Mouse (Mus musculus) bone marrow macrophage, adult 2 months (primary cell): ENCODE results near the gene Ncapd2. TPM values are rescaled to one million over a fixed set of nuclear protein-coding genes. Genes with fewer than 3 reads are reported as not detected.
A peak's percentile ranks its signal among the peaks of the same experiment; 100 is the strongest.

Experiments
- H3K27ac ChIP-seq: 2 replicates; pipeline ENCODE4 v1.5.1; 2012; ENCODE audit warnings: low read depth, low read length; ENCODE audit not compliant: insufficient read depth
- H3K4me1 ChIP-seq: 2 replicates; pipeline ENCODE4 v1.6.1; 2012; ENCODE audit warnings: low read length; ENCODE audit not compliant: control insufficient read depth, insufficient read depth
- H3K4me3 ChIP-seq: 2 replicates; pipeline ENCODE4 v1.5.1; 2012; ENCODE audit warnings: mild to moderate bottlenecking, low read length, moderate library complexity; ENCODE audit not compliant: insufficient read depth
- CTCF ChIP-seq: IDR thresholded peaks from 2 replicates; pipeline ENCODE4 v1.5.1; 2012; ENCODE audit warnings: low read depth, mild to moderate bottlenecking, low read length, moderate library complexity
- POLR2A ChIP-seq: IDR thresholded peaks from 2 replicates; pipeline ENCODE4 v1.6.1; 2012; ENCODE audit warnings: mild to moderate bottlenecking, low read depth, low read length, borderline replicate concordance
- polyA plus RNA-seq: library from polyadenylated mRNA; stranded (reverse); fragments of >200 nt; gene quantifications from 2 replicates; pipeline ENCODE4 v1.2.4, GENCODE M21; 2012; ENCODE audit not compliant: missing spikeins, insufficient read depth, insufficient read length

The Ncapd2 gene
- 83.1 and 85.5 TPM in 2 replicates for polyA plus RNA-seq

- TF ChIP-seq CTCF: no peak
- 0 out of 2 replicates have a peak, but pooled peaks have one; percentile 50 for TF ChIP-seq POLR2A
- H3K4me3 ChIP-seq: peak within 1 kb of the TSS; percentile 94
- peaks cover 5% of the 10 kb centered on the region for H3K4me1 ChIP-seq
- H3K27ac ChIP-seq: peak within 1 kb of the TSS; percentile 96
Measured at GRCm38 (mm10) chr6:125191332-125192015, at the start of gene Ncapd2, which contains the start of gene Mrpl51. Gene Ncapd2 (minus strand): TSS chr6:125191701. Gene Mrpl51 (plus strand): TSS chr6:125191801.

- TF ChIP-seq CTCF (no peak), POLR2A (no peak)
- H3K4me1 ChIP-seq: peaks cover 32% of the 10 kb centered on the region
- H3K27ac ChIP-seq: no peak overlapping the region
- no peak overlapping the region for H3K4me3 ChIP-seq
Measured at GRCm38 (mm10) chr6:125240617-125241016, 49.1 kb upstream of the Ncapd2 start.

- no peak for TF ChIP-seq CTCF
- no peak for TF ChIP-seq POLR2A
- Histone ChIP-seq H3K27ac (no peak overlapping the region), H3K4me1 (peaks cover 28% of the 10 kb centered on the region), H3K4me3 (no peak overlapping the region)
Measured at GRCm38 (mm10) chr6:125239547-125239946, 48.0 kb upstream of the Ncapd2 start.

- peaks cover 21% of the 10 kb centered on the region for H3K4me1 ChIP-seq
- no peak for TF ChIP-seq POLR2A
- TF ChIP-seq CTCF: no peak
- no peak overlapping the region for H3K27ac ChIP-seq
- no peak overlapping the region for H3K4me3 ChIP-seq
Measured at GRCm38 (mm10) chr6:125238396-125238795, 46.9 kb upstream of the Ncapd2 start.

GRCm38 (mm10) chr6:125237421-125237820, 45.9 kb upstream of the Ncapd2 start:
- peaks cover 20% of the 10 kb centered on the region for H3K4me1 ChIP-seq
- no peak overlapping the region for H3K4me3 ChIP-seq
- H3K27ac ChIP-seq: no peak overlapping the region
- TF ChIP-seq POLR2A (no peak), CTCF (no peak)

GRCm38 (mm10) chr6:125236782-125237181, 45.3 kb upstream of the Ncapd2 start, which contains the start of gene Cd27:
Gene Cd27 (minus strand): TSS chr6:125237010.
- H3K4me1 ChIP-seq: peaks cover 23% of the 10 kb centered on the region
- H3K4me3 ChIP-seq: no peak within 1 kb of the TSS
- H3K27ac ChIP-seq: no peak within 1 kb of the TSS
- TF ChIP-seq CTCF (no peak), POLR2A (no peak)

GRCm38 (mm10) chr6:125236341-125236740, 44.8 kb upstream of the Ncapd2 start:
- H3K4me3 ChIP-seq: no peak overlapping the region
- H3K4me1 ChIP-seq: peaks cover 23% of the 10 kb centered on the region
- H3K27ac ChIP-seq: no peak overlapping the region
- TF ChIP-seq CTCF: no peak
- no peak for TF ChIP-seq POLR2A

GRCm38 (mm10) chr6:125234520-125234828, 43.0 kb upstream of the Ncapd2 start:
- Histone ChIP-seq H3K27ac (no peak overlapping the region), H3K4me1 (peaks cover 23% of the 10 kb centered on the region), H3K4me3 (no peak overlapping the region)
- no peak for TF ChIP-seq POLR2A
- no peak for TF ChIP-seq CTCF

- TF ChIP-seq CTCF (no peak), POLR2A (no peak)
- Histone ChIP-seq H3K27ac (no peak overlapping the region), H3K4me3 (no peak overlapping the region), H3K4me1 (peaks cover 22% of the 10 kb centered on the region)
Measured at GRCm38 (mm10) chr6:125233816-125234519, 42.5 kb upstream of the Ncapd2 start.

GRCm38 (mm10) chr6:125232516-125232915, 41.0 kb upstream of the Ncapd2 start:
- Histone ChIP-seq H3K27ac (no peak overlapping the region), H3K4me1 (peaks cover 14% of the 10 kb centered on the region), H3K4me3 (no peak overlapping the region)
- TF ChIP-seq CTCF (no peak), POLR2A (no peak)

GRCm38 (mm10) chr6:125232045-125232437, 40.5 kb upstream of the Ncapd2 start:
- TF ChIP-seq POLR2A (no peak), CTCF (no peak)
- H3K4me1 ChIP-seq: peaks cover 10% of the 10 kb centered on the region
- peak overlapping the region; percentile 75 for H3K4me3 ChIP-seq
- peak overlapping the region; percentile 71 for H3K27ac ChIP-seq
